Mouse (Mus musculus): ENCODE data around the gene Ceacam18.
"Not testable (repeated sequence)": the region's sequence is repeated elsewhere in the genome, so short reads cannot be mapped to it uniquely, and the experiment has no call there.

Gene Ceacam18

DNA sequence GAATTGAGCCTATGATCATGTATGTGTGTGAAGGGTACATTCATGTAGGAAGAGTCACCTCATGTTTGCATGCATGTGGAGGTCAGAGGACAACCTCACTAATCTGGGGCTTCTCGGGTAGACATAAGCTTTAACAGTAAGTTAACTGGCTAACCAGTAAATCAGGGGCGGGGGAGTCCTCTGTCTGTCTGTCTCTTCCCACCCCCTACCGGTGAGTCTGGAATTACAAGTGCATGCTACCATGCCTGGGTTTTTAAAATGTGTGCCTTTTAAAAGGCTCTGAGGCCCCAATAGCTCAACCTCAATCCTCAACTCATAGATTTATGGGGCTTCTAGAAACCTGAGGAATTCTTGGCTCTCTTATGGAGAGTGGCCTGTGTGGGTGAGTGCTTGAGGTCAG, 34.1 kb downstream of the Ceacam18 start:
- DNase-seq (ENCODE audit: low read depth): no peak

- DNase-seq (ENCODE audit: low read depth): no peak
Measured at GRCm38 (mm10) chr7:43671064-43671808, 36.7 kb downstream of the Ceacam18 start.

DNA sequence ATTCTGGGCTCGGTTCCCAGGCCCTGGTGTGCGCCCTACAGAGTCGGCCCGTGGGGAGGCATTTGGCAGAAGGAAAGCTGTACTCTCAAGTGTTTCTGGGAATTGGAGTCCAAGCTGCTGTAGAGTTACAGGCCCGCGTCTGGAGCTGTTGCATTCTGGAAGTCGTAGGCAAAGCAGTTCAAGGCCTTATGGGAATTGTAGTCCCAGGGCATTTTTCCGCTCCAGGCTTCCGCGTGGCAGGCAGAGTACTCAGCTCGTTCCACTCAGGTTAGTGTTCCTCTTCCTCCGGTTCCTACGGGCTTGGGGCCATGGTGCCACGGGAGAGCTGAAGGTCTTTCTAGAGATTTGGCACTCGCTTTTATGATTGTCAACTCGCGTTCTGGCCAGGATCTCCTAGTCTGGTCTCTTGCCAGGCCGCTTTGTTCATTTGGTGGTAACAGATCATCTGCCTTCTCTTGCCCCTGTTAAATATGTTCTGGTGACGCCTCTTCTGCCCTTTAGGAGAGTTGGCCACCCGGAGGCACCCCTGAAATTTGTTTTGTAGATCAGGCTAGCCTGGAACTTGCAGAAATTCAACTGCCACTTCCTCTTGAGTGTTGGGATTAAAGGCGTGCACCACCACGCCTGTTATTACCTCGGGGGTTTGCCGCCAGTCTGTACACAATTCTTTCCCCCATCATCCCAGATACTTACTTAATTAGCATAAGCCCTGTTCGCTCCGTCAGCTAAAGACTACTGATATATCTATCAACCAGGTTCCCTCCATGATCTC, 37.5 kb downstream of the Ceacam18 start, which contains the start of gene Ctu1:
TSS of gene Ctu1 (plus strand) at position 208 of the 772 bp plus-strand sequence.
- peak; percentile 89 for DNase-seq (ENCODE audit: low read depth)

- DNase-seq (ENCODE audit: low read depth): no peak
Measured at GRCm38 (mm10) chr7:43672581-43673260, 38.2 kb downstream of the Ceacam18 start.

- no peak for DNase-seq (ENCODE audit: low read depth)
Measured at GRCm38 (mm10) chr7:43675091-43675490, 40.6 kb downstream of the Ceacam18 start.

DNA sequence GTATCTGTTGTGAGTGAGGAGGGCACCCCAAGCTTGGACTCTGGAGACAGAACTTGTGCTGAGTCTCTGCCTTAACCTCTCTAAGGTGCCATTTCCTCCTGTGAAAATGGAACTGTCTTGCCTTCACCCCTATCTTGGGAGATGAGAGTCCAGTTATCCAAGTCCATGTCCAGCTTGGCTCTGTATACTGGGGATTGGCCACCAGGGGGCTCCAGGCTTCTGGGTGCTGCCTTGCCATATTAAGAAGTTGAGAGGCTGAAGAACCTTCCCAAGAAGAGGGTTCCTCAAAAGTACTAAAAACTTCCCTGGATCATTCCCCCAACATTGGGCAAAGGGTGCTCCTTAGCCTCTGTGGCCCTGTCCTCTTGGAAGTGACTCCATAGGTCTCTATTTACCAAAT, 44.0 kb downstream of the Ceacam18 start:
- DNase-seq (ENCODE audit: low read depth): no peak

DNA sequence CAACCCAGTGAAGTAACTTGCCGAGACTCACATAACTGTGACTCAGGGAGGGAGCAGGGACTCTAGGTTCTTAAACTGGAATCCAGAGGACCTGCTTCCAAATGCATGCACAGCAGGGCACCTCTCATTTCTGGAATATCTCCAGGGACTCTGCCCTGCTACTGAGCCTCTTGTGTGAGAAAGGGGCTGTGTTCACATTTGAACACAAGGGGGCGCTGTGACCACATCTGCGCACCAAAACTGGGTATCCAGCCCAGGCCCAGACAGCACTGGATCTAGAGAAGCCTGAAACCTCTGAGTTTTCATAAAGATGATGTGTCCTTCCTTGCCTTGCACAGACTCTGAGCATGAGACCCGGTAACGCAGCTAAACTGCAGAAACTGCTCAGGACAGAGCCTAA, 46.5 kb downstream of the Ceacam18 start:
- no peak for DNase-seq (ENCODE audit: low read depth)

GRCm38 (mm10) chr7:43682511-43682910, 48.0 kb downstream of the Ceacam18 start:
- DNase-seq (ENCODE audit: low read depth): not testable (repeated sequence)

- no peak for DNase-seq (ENCODE audit: low read depth)
Measured at GRCm38 (mm10) chr7:43685088-43685487, 50.6 kb downstream of the Ceacam18 start.

GRCm38 (mm10) chr7:43690118-43690517, 55.6 kb downstream of the Ceacam18 start, which contains the start of gene Klk14:
Gene Klk14, plus strand, starts transcription at chr7:43690418.
- no peak for DNase-seq (ENCODE audit: low read depth)
